Mouse (Mus musculus): ENCODE data around the gene Rcc2.

Rcc2 gene

DNA sequence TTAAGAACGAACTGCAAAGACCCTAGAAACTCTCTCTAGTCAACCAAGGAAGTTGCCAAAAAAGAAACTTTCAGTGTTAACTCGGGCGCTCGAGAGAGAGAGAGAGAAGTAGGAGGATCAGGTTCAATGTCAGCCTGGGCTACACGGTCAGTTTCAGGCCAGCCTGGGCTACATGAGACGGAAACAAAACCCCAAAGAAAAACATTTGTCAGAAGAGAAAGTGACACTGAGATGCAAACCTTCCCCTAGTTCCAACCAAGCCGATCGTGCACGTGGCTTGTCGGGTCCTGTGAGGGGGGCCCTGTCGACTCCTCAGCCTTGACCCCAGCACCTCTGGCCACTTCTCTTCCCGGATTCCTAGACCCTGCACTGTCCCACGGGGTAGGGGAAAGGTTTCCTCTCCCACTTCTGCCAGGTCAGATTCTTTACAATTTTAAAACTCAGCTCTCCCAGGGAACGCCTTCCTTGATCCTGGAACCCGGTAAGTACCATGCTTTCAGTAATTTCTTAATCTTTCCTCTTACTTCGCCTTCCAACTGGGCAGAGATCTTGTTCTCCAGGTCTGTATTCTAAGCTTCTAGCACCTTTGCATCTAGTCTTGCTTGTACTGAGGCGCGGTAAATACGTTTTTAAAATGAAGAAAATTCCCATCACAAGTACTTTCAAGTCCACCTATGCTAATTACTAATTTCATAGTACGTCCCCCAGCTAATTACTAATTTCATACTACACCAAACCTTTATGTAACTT, at the start of gene Rcc2:
Rcc2 (plus strand) TSS at position 273 of the 750 bp plus-strand sequence.
- DNase-seq (ENCODE audit: low read depth in 1 of 2, low spot score in 2 of 2) = no peak

- no peak for DNase-seq (ENCODE audit: low read depth in 1 of 2, low spot score in 2 of 2)
These were observed 46.3 kb upstream of the Rcc2 start for GRCm38 (mm10) chr4:140653835-140654583.

DNA sequence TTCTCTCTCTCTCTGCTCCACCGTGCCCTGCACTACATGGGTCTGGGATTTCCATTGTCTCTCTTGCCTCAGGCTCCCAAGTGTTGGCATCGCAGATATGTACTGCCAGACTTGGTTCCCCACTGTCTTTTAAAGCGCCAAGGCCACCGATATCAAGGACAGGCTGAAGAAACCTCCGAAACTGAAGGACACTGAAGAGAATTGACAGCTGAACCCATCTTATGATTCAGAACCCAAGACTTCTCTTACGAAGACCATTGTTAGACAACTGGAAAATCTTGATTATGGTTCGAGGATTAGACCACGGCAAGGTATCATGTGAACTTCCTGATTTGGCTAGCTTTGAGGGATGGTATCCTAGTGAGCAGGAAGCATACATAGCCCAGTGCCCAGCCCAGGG, 45.5 kb upstream of the Rcc2 start:
- DNase-seq (ENCODE audit: low read depth in 1 of 2, low spot score in 2 of 2) = no peak

DNA sequence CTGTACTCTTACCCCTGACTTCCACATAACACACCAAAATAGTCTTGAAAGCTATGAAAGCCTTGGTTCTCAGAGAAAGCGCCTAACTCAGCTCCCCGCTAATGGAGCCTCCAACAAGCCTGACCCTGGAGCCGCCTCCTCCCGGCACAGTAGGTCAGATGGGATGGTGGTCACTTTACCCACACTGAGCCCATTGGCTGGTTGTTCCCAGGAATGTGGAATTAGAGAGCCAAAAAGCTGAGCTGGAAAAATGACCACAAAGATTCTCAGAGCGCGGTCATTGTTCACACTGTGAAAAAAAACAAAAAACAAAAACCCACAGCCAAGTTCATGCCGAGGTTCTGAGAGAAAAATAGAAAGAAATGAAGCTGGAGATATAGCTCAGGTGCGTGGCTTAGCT, 43.8 kb upstream of the Rcc2 start:
- no peak for DNase-seq (ENCODE audit: low read depth in 1 of 2, low spot score in 2 of 2)

DNA sequence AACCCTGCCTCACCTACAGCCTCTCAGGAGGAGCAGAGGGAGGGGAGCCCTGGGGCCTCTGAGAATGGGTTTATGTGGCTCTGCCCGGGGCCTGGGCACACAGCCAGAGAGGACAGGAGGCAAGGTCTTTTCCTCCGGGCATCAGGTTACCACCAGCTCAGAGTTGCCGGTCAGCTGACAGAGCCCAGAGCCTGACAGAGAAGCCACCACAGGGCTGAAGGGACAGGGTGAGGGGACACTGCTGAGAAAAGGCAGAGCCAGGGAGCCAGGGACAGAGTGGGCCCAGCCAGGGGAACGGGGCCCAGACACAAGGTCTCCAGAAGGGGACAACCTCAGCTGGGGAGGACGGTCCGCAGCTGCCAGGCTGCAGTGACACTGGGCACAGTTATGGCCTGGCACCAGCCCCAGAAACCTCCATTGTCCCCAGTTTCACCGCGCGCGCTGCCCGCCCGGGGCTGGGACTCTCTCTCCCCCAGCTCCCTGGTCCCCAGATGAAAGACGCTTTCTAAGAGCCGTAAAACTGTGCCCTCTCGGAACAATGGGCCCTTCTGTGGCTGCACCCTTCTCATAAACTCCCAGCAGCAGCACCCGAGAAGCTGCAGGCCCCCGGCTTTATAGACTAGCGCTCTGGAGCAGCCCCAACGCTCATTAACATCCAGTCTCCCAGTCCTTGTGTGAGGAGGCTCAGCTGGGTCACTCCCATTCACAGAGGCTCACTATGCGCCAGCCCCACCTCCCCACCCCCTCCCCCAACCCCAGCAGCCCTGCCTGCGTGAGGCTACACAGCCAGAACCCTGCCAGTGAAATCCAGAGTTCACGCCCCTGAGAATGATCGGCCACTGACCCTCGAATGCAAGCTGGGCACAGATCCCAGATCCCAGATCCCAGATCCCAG, 42.4 kb upstream of the Rcc2 start:
- DNase-seq (ENCODE audit: low read depth in 1 of 2, low spot score in 2 of 2) = no peak

- DNase-seq (ENCODE audit: low read depth in 1 of 2, low spot score in 2 of 2) = no peak
These were observed 38.8 kb upstream of the Rcc2 start for GRCm38 (mm10) chr4:140661406-140662022.

GRCm38 (mm10) chr4:140662453-140662852, 37.9 kb upstream of the Rcc2 start:
- DNase-seq (ENCODE audit: low read depth in 1 of 2, low spot score in 2 of 2) = no peak

GRCm38 (mm10) chr4:140662882-140663585, 37.3 kb upstream of the Rcc2 start:
- DNase-seq (ENCODE audit: low read depth in 1 of 2, low spot score in 2 of 2) = no peak

DNA sequence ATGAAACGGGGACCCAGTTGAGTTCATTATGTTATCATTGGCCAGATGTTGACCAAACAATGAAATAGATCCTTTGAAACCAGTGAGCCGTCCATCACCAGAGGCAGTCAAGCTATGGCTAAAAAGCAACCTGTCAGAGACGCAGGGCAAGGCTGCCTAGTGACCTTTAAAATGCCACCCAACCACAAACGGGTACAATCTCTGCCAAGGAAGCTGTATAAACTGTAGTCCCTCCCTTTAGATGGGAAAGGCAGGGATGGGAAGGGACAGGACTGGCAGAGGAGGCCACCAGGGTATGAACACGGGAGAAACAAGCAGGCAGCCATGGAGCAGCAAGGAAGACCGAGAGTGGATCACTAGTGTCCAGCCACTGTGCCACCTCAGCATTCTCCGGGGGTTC, 35.3 kb upstream of the Rcc2 start:
- DNase-seq (ENCODE audit: low read depth in 1 of 2, low spot score in 2 of 2) = no peak

GRCm38 (mm10) chr4:140665760-140666159, 34.6 kb upstream of the Rcc2 start, which contains the start of gene Arhgef10l:
Gene Arhgef10l (minus strand): TSS chr4:140666012.
- no peak for DNase-seq (ENCODE audit: low read depth in 1 of 2, low spot score in 2 of 2)

DNA sequence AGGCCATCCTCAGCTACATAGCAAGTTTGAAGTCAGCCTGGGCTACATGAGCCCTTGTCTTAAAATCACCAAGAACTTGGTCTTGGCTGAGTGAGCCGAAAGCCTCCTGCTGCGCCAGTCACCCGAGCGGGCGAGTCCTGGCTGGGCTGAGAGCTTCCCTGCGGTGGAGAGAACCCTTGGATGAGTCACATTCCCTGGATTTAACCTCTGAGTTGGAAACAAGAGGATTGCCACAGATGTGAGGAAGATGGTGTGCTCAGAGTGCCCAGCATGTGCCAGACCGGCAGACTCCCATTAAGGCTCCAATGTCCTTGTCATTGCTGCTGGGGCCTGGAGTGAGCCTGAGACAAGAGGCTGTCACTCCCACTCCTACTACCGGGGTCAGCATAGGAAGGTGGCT, 32.5 kb upstream of the Rcc2 start:
- DNase-seq (ENCODE audit: low read depth in 1 of 2, low spot score in 2 of 2) = no peak

- no peak for DNase-seq (ENCODE audit: low read depth in 1 of 2, low spot score in 2 of 2)
These were observed 26.6 kb upstream of the Rcc2 start for GRCm38 (mm10) chr4:140673527-140674264.

- DNase-seq (ENCODE audit: low read depth in 1 of 2, low spot score in 2 of 2) = peak; percentile 37 to 71
These were observed 25.9 kb upstream of the Rcc2 start for GRCm38 (mm10) chr4:140674345-140674926.

- DNase-seq (ENCODE audit: low read depth in 1 of 2, low spot score in 2 of 2) = no peak
These were observed 21.3 kb upstream of the Rcc2 start for GRCm38 (mm10) chr4:140679038-140679437.

GRCm38 (mm10) chr4:140679723-140680380, 20.5 kb upstream of the Rcc2 start:
- DNase-seq (ENCODE audit: low read depth in 1 of 2, low spot score in 2 of 2) = peak; percentile 30 to 55

- DNase-seq (ENCODE audit: low read depth in 1 of 2, low spot score in 2 of 2) = no peak
These were observed 19.5 kb upstream of the Rcc2 start for GRCm38 (mm10) chr4:140680731-140681397.

DNA sequence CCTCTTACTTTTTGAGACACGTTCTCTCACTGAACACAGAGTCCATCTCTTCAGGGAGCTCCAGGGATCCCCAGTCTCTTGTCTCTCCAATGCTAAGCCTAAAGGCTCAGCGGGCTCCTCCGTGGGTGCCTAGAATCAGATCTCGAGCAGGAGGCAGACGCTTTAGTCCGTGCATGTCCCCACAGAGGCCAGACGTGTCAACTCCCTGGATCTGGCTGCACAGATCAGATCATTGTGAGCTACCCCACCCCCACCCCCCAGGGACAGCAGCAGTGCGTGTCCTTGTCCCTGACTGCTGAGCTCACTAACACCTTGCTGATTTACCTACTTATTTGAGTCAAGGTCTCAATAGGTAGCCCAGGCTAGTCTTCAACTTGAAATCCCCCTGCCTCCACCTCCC, 16.7 kb upstream of the Rcc2 start:
- DNase-seq (ENCODE audit: low read depth in 1 of 2, low spot score in 2 of 2) = no peak

DNA sequence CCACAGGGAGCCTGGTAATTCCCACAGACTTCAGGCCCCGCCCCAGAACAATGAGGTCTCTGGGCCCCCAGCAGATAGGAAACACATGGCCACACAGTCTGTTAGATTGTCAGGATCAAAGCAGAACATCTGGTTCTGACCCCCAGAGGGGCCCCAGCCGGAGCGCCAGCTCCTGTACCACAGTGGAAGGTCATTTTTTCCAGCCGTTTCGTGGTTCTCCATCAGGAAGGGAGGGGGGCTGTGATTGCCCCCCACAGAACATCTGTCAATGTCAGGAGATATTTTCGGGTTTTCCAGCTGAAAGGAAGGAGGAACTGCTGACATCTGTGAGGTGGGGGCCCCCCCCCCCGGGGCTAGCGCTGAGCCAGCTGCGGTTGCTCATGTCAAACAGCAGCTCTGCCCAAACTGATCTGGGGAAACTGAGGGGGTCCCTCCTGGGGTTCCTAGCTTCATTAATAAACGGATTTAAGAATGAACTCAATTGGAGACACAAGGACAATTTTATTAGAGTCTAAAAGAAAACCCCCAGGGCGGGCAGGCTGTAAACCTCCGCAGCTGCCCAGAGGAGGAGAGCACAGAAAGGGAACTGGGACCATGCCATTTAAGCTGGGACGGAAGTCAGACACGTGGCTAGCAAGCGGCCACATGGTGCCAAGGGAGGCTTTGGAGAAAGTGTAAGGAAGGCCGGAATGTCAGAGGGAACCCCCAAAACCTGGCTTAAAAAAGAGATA, 16.0 kb upstream of the Rcc2 start:
- peak in 1 of 2 experiments; percentile 38 for DNase-seq (ENCODE audit: low read depth in 1 of 2, low spot score in 2 of 2)

All from monocyte, adult 2 months (primary cell).